Mouse (Mus musculus): Measurements from ENCODE around the gene D16Ertd472e. TPM values are rescaled to one million over a fixed set of nuclear protein-coding genes. Genes with fewer than 3 reads are reported as not detected.

The D16Ertd472e gene
- polyA plus RNA-seq, 1 experiment from 2014 or later: 7.5 TPM

- Histone ChIP-seq H3K36me3 (replicated peaks) (no peaks in the 10 kb centered on the region), H3K27ac (no peak overlapping the region), H3K27me3 (replicated peaks) (no peaks in the 10 kb centered on the region), H3K9ac (no peak overlapping the region), H3K4me1 (no peaks in the 10 kb centered on the region), H3K9me3 (no peaks in the 10 kb centered on the region), H3K4me2 (no peak overlapping the region), H3K4me3 (no peak overlapping the region)
- 81% methylated on average over 11 of the region's 11 CpGs for WGBS
- ATAC-seq (replicated peaks): no peak
Measured at GRCm38 (mm10) chr16:78585664-78586397, 9.3 kb upstream of the D16Ertd472e start.

- ATAC-seq (replicated peaks): no peak
- Histone ChIP-seq H3K36me3 (replicated peaks) (no peaks in the 10 kb centered on the region), H3K4me3 (no peak overlapping the region), H3K9ac (no peak overlapping the region), H3K27me3 (replicated peaks) (no peaks in the 10 kb centered on the region), H3K9me3 (no peaks in the 10 kb centered on the region), H3K4me1 (no peaks in the 10 kb centered on the region), H3K4me2 (no peak overlapping the region), H3K27ac (no peak overlapping the region)
- 94% methylated on average over 4 of the region's 4 CpGs for WGBS
Measured at GRCm38 (mm10) chr16:78585163-78585562, 8.7 kb upstream of the D16Ertd472e start.

GRCm38 (mm10) chr16:78583968-78584367, 7.5 kb upstream of the D16Ertd472e start:
- ATAC-seq (replicated peaks): no peak
- WGBS: 91% methylated on average over 4 of the region's 4 CpGs
- no peaks in the 10 kb centered on the region for H3K36me3 ChIP-seq (replicated peaks)
- no peak overlapping the region for H3K4me2 ChIP-seq
- H3K9ac ChIP-seq: no peak overlapping the region
- H3K27ac ChIP-seq: no peak overlapping the region
- no peaks in the 10 kb centered on the region for H3K9me3 ChIP-seq
- H3K4me3 ChIP-seq: no peak overlapping the region
- no peaks in the 10 kb centered on the region for H3K4me1 ChIP-seq
- no peaks in the 10 kb centered on the region for H3K27me3 ChIP-seq (replicated peaks)

- H3K9me3 ChIP-seq: no peaks in the 10 kb centered on the region
- no peak for ATAC-seq (replicated peaks)
- H3K36me3 ChIP-seq (replicated peaks): no peaks in the 10 kb centered on the region
- H3K27me3 ChIP-seq (replicated peaks): no peaks in the 10 kb centered on the region
- no peak overlapping the region for H3K27ac ChIP-seq
- peaks cover 4% of the 10 kb centered on the region; the same call in 1 of the 2 replicates for H3K4me1 ChIP-seq
- WGBS: 93% methylated on average over 7 of the region's 7 CpGs
- H3K4me2 ChIP-seq: no peak overlapping the region
- H3K4me3 ChIP-seq: no peak overlapping the region
- no peak overlapping the region for H3K9ac ChIP-seq
Measured at GRCm38 (mm10) chr16:78580387-78580786, 3.9 kb upstream of the D16Ertd472e start.

- H3K27me3 ChIP-seq (replicated peaks): no peaks in the 10 kb centered on the region
- peaks cover 10% of the 10 kb centered on the region for H3K4me1 ChIP-seq
- no peaks in the 10 kb centered on the region for H3K36me3 ChIP-seq (replicated peaks)
- H3K4me2 ChIP-seq: no peak overlapping the region
- ATAC-seq (replicated peaks): no peak
- H3K9ac ChIP-seq: no peak overlapping the region
- H3K4me3 ChIP-seq: no peak overlapping the region
- H3K9me3 ChIP-seq: no peaks in the 10 kb centered on the region
- 90% methylated on average over 4 of the region's 4 CpGs for WGBS
- H3K27ac ChIP-seq: no peak overlapping the region
Measured at GRCm38 (mm10) chr16:78579386-78579785, 2.9 kb upstream of the D16Ertd472e start.

- WGBS: 19% methylated on average over 14 of the region's 14 CpGs
- Histone ChIP-seq H3K27me3 (replicated peaks) (no peaks in the 10 kb centered on the region), H3K4me1 (peaks cover 27% of the 10 kb centered on the region), H3K4me2 (peak overlapping the region; percentile 76), H3K9ac (peak overlapping the region; percentile 63), H3K36me3 (replicated peaks) (no peaks in the 10 kb centered on the region), H3K27ac (peak overlapping the region; percentile 79), H3K4me3 (peak overlapping the region; percentile 83), H3K9me3 (no peaks in the 10 kb centered on the region)
- ATAC-seq (replicated peaks): peak; percentile 19
Measured at GRCm38 (mm10) chr16:78577085-78577671, 670 bp upstream of the D16Ertd472e start.

- peak overlapping the region; percentile 76 for H3K4me2 ChIP-seq
- ATAC-seq (replicated peaks): peak; percentile 83
- H3K27ac ChIP-seq: peak overlapping the region; percentile 79
- peak overlapping the region; percentile 63 for H3K9ac ChIP-seq
- no peaks in the 10 kb centered on the region for H3K9me3 ChIP-seq
- H3K27me3 ChIP-seq (replicated peaks): no peaks in the 10 kb centered on the region
- H3K4me1 ChIP-seq: peaks cover 27% of the 10 kb centered on the region
- WGBS: under 1% methylated on average over 41 of the region's 41 CpGs
- peak overlapping the region; percentile 83 for H3K4me3 ChIP-seq
- H3K36me3 ChIP-seq (replicated peaks): no peaks in the 10 kb centered on the region
Measured at GRCm38 (mm10) chr16:78575852-78576477, 543 bp downstream of the D16Ertd472e start.

GRCm38 (mm10) chr16:78575190-78575851, 1.2 kb downstream of the D16Ertd472e start:
- 33% methylated on average over 4 of the region's 4 CpGs for WGBS

GRCm38 (mm10) chr16:78574241-78574640, 2.3 kb downstream of the D16Ertd472e start:
- Histone ChIP-seq H3K4me1 (peaks cover 27% of the 10 kb centered on the region), H3K9ac (no peak overlapping the region), H3K27me3 (replicated peaks) (no peaks in the 10 kb centered on the region), H3K27ac (no peak overlapping the region), H3K9me3 (no peaks in the 10 kb centered on the region), H3K4me2 (peak overlapping the region; percentile 76), H3K4me3 (no peak overlapping the region), H3K36me3 (replicated peaks) (no peaks in the 10 kb centered on the region)
- WGBS: 32% methylated on average over 6 of the region's 6 CpGs
- no peak for ATAC-seq (replicated peaks)

More at GRCm38 (mm10) chr16:78575190-78575851, 1.2 kb downstream of the D16Ertd472e start:
- H3K27ac ChIP-seq: no peak overlapping the region
- H3K4me3 ChIP-seq: peak overlapping the region; percentile 83
- peak overlapping the region; percentile 63; the same call in 1 of the 2 replicates for H3K9ac ChIP-seq
- H3K9me3 ChIP-seq: no peaks in the 10 kb centered on the region
- peak overlapping the region; percentile 76 for H3K4me2 ChIP-seq
- no peaks in the 10 kb centered on the region for H3K36me3 ChIP-seq (replicated peaks)
- peaks cover 27% of the 10 kb centered on the region for H3K4me1 ChIP-seq
- no peak for ATAC-seq (replicated peaks)
- no peaks in the 10 kb centered on the region for H3K27me3 ChIP-seq (replicated peaks)

- no peak for ATAC-seq (replicated peaks)
- no peak overlapping the region for H3K9ac ChIP-seq
- no peaks in the 10 kb centered on the region for H3K27me3 ChIP-seq (replicated peaks)
- H3K4me3 ChIP-seq: no peak overlapping the region
- H3K36me3 ChIP-seq (replicated peaks): no peaks in the 10 kb centered on the region
- H3K4me2 ChIP-seq: no peak overlapping the region
- WGBS: 50% methylated on average over 4 of the region's 4 CpGs
- no peaks in the 10 kb centered on the region for H3K9me3 ChIP-seq
- peaks cover 27% of the 10 kb centered on the region for H3K4me1 ChIP-seq
- no peak overlapping the region for H3K27ac ChIP-seq
Measured at GRCm38 (mm10) chr16:78573016-78573415, 3.5 kb downstream of the D16Ertd472e start.

GRCm38 (mm10) chr16:78564110-78564821, 12.2 kb downstream of the D16Ertd472e start:
- Histone ChIP-seq H3K36me3 (replicated peaks) (peaks cover 18% of the 10 kb centered on the region; the same call in 1 of the 2 replicates), H3K4me2 (no peak overlapping the region), H3K27me3 (replicated peaks) (no peaks in the 10 kb centered on the region), H3K9me3 (no peaks in the 10 kb centered on the region), H3K27ac (no peak overlapping the region), H3K4me3 (no peak overlapping the region), H3K4me1 (no peaks in the 10 kb centered on the region), H3K9ac (no peak overlapping the region)
- WGBS: 96% methylated on average over 13 of the region's 13 CpGs
- ATAC-seq (replicated peaks): no peak
